Mouse (Mus musculus) embryonic facial prominence, embryonic 14.5 days (tissue): Measurements from ENCODE around the gene Kank2. TPM values are rescaled to one million over a fixed set of nuclear protein-coding genes. Genes with fewer than 3 reads are reported as not detected.
A peak's percentile ranks its signal among the peaks of the same experiment; 100 is the strongest.

ENCODE experiments used
- ATAC-seq: fragments of 200-750 bp; cut with Nextera tagmentation; 2 replicates; pipeline ENCODE4 v1.8.0; 2017; ENCODE audit warnings: low read depth, moderate number of reproducible peaks, moderate TSS enrichment
- DNase-seq: peaks from one replicate; pipeline ENCODE4 v3.0.0-alpha.2; 2015; ENCODE audit warnings: low spot score
- H3K27ac ChIP-seq: fragments of 300-500 bp; sonication (generic); replicated peaks from 2 replicates; pipeline ENCODE4 v1.5.1; 2014; ENCODE audit warnings: low read depth, mild to moderate bottlenecking, low read length, moderate library complexity
- H3K27me3 ChIP-seq: fragments of 300-500 bp; sonication (generic); replicated peaks from 2 replicates; pipeline ENCODE4 v1.6.1; 2014; ENCODE audit warnings: low read length; ENCODE audit not compliant: control insufficient read depth, insufficient read depth
- H3K36me3 ChIP-seq: fragments of 300-500 bp; sonication (generic); 2 replicates; pipeline ENCODE4 v1.6.1; 2014; ENCODE audit warnings: low read length, mixed read lengths; ENCODE audit not compliant: control insufficient read depth, insufficient read depth
- H3K4me1 ChIP-seq: fragments of 300-500 bp; sonication (generic); 2 replicates; pipeline ENCODE4 v1.6.1; 2014; ENCODE audit warnings: antibody characterized with exemption, low read length; ENCODE audit not compliant: control insufficient read depth, insufficient read depth
- H3K4me2 ChIP-seq: fragments of 300-500 bp; sonication (generic); 2 replicates; pipeline ENCODE4 v1.6.1; 2014; ENCODE audit warnings: low read depth, mild to moderate bottlenecking, low read length, moderate library complexity, mixed read lengths
- H3K4me3 ChIP-seq: fragments of 300-500 bp; sonication (generic); 2 replicates; pipeline ENCODE4 v1.5.1; 2014; ENCODE audit warnings: low read depth, mild to moderate bottlenecking, low read length
- H3K9ac ChIP-seq: fragments of 300-500 bp; sonication (generic); 2 replicates; pipeline ENCODE4 v1.6.1; 2014; ENCODE audit warnings: low read depth, mild to moderate bottlenecking, low read length, moderate library complexity, mixed read lengths
- H3K9me3 ChIP-seq: fragments of 300-500 bp; sonication (generic); 2 replicates; pipeline ENCODE4 v1.6.1; 2016; ENCODE audit warnings: low read length; ENCODE audit not compliant: control insufficient read depth
- WGBS: fragments of 180-500 bp; shearing (Covaris S2); extraction: QIAGEN DNeasy Blood & Tissue Kit; methylation state at CpG from one replicate; pipeline ENCODE4 v1.1.7; 2014; 5-methylcytosine and 5-hydroxymethylcytosine counted together
- polyA plus RNA-seq: library from polyadenylated mRNA; unstranded; fragments of >200 nt; fragmentation: Nextera tagmentation; extraction: Ambion mirVana; gene quantifications from 2 replicates; pipeline ENCODE4 v1.2.1, GENCODE M21; 2014

Gene Kank2
- polyA plus RNA-seq, 1 experiment from 2014 or later = 12.1 TPM

- no peak overlapping the region for H3K4me3 ChIP-seq
- H3K9me3 ChIP-seq = no peaks in the 10 kb centered on the region
- DNase-seq (peak; percentile 71), ATAC-seq (peak; percentile 54; the same call in 1 of the 2 replicates)
- peak overlapping the region; percentile 26 for H3K4me2 ChIP-seq
- no peak overlapping the region; the same call in 1 of the 2 replicates for H3K9ac ChIP-seq
- WGBS = 30% methylated on average over 13 of the region's 13 CpGs
- peaks cover 13% of the 10 kb centered on the region for H3K4me1 ChIP-seq
- H3K27me3 ChIP-seq = no peaks in the 10 kb centered on the region
- peak overlapping the region; percentile 92 for H3K27ac ChIP-seq
- H3K36me3 ChIP-seq = peaks cover 45% of the 10 kb centered on the region
These were observed 29.8 kb downstream of the Kank2 start for GRCm38 (mm10) chr9:21768511-21769411.

- Histone ChIP-seq H3K4me3 (no peak overlapping the region), H3K4me1 (peaks cover 13% of the 10 kb centered on the region), H3K36me3 (peaks cover 37% of the 10 kb centered on the region), H3K27ac (peak overlapping the region; percentile 92), H3K9ac (no peak overlapping the region; the same call in 1 of the 2 replicates), H3K9me3 (no peaks in the 10 kb centered on the region), H3K4me2 (peak overlapping the region; percentile 26; the same call in 1 of the 2 replicates), H3K27me3 (no peaks in the 10 kb centered on the region)
- DNase-seq (peak; percentile 94), ATAC-seq (peak; percentile 81)
- WGBS = 37% methylated on average over 11 of the region's 11 CpGs
These were observed 30.6 kb downstream of the Kank2 start for GRCm38 (mm10) chr9:21767896-21768295.

GRCm38 (mm10) chr9:21764084-21764999, 34.2 kb downstream of the Kank2 start:
- H3K4me3 ChIP-seq = no peak overlapping the region
- H3K9me3 ChIP-seq = no peaks in the 10 kb centered on the region
- peaks cover 13% of the 10 kb centered on the region for H3K4me1 ChIP-seq
- no peak overlapping the region for H3K27ac ChIP-seq
- no peak for ATAC-seq
- no peaks in the 10 kb centered on the region for H3K27me3 ChIP-seq
- no peak for DNase-seq
- peaks cover 4% of the 10 kb centered on the region; the same call in 1 of the 2 replicates for H3K36me3 ChIP-seq
- 94% methylated on average over 6 of the region's 6 CpGs for WGBS
- H3K9ac ChIP-seq = no peak overlapping the region
- no peak overlapping the region for H3K4me2 ChIP-seq

GRCm38 (mm10) chr9:21762135-21762534, 36.4 kb downstream of the Kank2 start:
- no peak overlapping the region for H3K4me3 ChIP-seq
- H3K9me3 ChIP-seq = no peaks in the 10 kb centered on the region
- 0 out of 2 replicates have a peak, but pooled peaks cover 5% of the 10 kb centered on the region for H3K36me3 ChIP-seq
- H3K9ac ChIP-seq = no peak overlapping the region
- H3K4me1 ChIP-seq = peaks cover 8% of the 10 kb centered on the region; the same call in 1 of the 2 replicates
- ATAC-seq (no peak), DNase-seq (no peak)
- no peaks in the 10 kb centered on the region for H3K27me3 ChIP-seq
- H3K27ac ChIP-seq = no peak overlapping the region
- no peak overlapping the region for H3K4me2 ChIP-seq

- peak; percentile 97 for ATAC-seq
- no peaks in the 10 kb centered on the region for H3K9me3 ChIP-seq
- peak within 1 kb of the TSS; percentile 74 for H3K9ac ChIP-seq
- 0 out of 2 replicates have a peak, but pooled peaks cover 4% of the 10 kb centered on the region for H3K36me3 ChIP-seq
- WGBS = 1% methylated on average over 30 of the region's 54 CpGs
- H3K4me3 ChIP-seq = peak within 1 kb of the TSS; percentile 80
- peaks cover 8% of the 10 kb centered on the region; the same call in 1 of the 2 replicates for H3K4me1 ChIP-seq
- peak; percentile 99 for DNase-seq
- H3K4me2 ChIP-seq = peak within 1 kb of the TSS; percentile 82
- no peaks in the 10 kb centered on the region for H3K27me3 ChIP-seq
- H3K27ac ChIP-seq = peak within 1 kb of the TSS; percentile 36
These were observed 38.1 kb downstream of the Kank2 start, which contains the start of gene Spc24 for GRCm38 (mm10) chr9:21760155-21761088. Gene Spc24, minus strand, starts transcription at chr9:21760303.

GRCm38 (mm10) chr9:21759718-21760117, 38.8 kb downstream of the Kank2 start:
- Histone ChIP-seq H3K4me2 (peak overlapping the region; percentile 82), H3K4me3 (peak overlapping the region; percentile 80), H3K4me1 (peaks cover 8% of the 10 kb centered on the region; the same call in 1 of the 2 replicates), H3K27me3 (no peaks in the 10 kb centered on the region), H3K36me3 (0 out of 2 replicates have a peak, but pooled peaks cover 4% of the 10 kb centered on the region), H3K27ac (peak overlapping the region; percentile 36; the same call in 1 of the 2 replicates), H3K9ac (peak overlapping the region; percentile 74), H3K9me3 (no peaks in the 10 kb centered on the region)
- DNase-seq (no peak), ATAC-seq (0 out of 2 replicates have a peak, but pooled peaks have one; percentile 0)
- 2% methylated on average over 15 of the region's 20 CpGs for WGBS

GRCm38 (mm10) chr9:21758576-21759529, 39.7 kb downstream of the Kank2 start:
- H3K36me3 ChIP-seq = 0 out of 2 replicates have a peak, but pooled peaks cover 9% of the 10 kb centered on the region
- peak overlapping the region; percentile 74 for H3K9ac ChIP-seq
- 49% methylated on average over 14 of the region's 14 CpGs for WGBS
- DNase-seq = peak; percentile 30
- H3K4me3 ChIP-seq = peak overlapping the region; percentile 80
- no peak for ATAC-seq
- H3K27me3 ChIP-seq = no peaks in the 10 kb centered on the region
- peak overlapping the region; percentile 82 for H3K4me2 ChIP-seq
- H3K9me3 ChIP-seq = no peaks in the 10 kb centered on the region
- peaks cover 8% of the 10 kb centered on the region; the same call in 1 of the 2 replicates for H3K4me1 ChIP-seq
- no peak overlapping the region for H3K27ac ChIP-seq
